Mouse (Mus musculus): ENCODE results near the gene Wfdc9. TPM values are rescaled to one million over a fixed set of nuclear protein-coding genes. Genes with fewer than 3 reads are reported as not detected.

Gene Wfdc9
- total RNA-seq, 2 experiments from 2014 or later = not detected

DNA sequence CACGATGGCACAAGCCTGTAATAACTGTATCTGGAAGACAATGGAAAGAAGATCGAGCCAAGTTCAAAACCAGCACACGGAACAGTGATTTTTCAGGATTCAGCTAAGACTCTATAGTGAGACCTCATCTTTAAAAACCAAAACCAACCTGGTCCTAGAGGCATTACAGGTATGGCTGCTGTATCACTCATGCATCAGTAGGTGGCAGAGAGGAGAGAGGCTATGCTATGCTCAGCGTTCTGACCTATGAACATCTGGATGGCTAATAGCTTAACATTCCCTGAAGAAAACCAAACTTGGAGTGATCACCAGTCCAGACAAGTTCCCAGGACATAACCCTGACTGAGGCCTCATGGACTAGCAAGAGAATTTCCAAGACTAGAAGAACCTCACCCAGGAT lies 34.6 kb downstream of the Wfdc9 start:
- DNase-seq (ENCODE audit: low spot score in 2 of 2) = no peak

DNA sequence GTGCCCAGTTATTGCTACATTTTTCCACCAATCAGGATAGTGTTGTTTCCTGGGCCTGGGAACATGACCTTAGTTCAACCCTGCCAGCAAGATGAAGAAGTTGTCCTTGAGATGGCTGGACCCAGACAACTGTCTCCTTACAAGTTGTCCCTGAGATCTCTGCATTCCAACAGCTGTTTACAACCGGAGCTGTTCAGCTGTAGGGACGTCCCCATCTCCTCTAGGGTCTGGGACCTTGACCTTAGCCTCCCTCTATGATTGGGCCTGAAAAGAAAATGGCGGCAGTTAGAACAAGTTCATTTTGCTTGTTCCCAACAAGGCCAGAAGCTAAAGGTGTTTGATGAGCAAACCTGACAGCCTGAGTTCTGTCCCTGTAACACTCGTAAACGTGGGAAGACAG lies 37.3 kb downstream of the Wfdc9 start:
- no peak for DNase-seq (ENCODE audit: low spot score in 2 of 2)

DNA sequence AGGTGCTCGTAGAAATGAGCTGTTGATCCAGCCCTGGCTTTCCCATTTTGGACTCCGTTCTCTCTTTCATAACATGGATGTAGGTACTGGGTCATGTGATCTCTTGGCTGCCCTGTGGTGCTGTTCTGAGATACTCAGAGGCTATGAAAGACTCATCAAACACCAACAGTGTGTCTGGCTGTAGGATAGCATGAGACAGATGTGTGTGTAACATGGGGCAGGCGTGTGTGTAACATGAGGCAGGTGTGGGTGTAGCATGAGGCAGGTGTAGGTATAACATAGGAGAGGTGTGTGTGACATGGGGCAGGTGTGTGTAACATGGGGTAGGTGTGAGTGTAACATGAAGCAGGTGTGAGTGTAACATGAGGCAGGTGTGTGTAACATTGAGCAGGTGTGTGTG lies 41.0 kb downstream of the Wfdc9 start:
- no peak for DNase-seq (ENCODE audit: low spot score in 2 of 2)

DNA sequence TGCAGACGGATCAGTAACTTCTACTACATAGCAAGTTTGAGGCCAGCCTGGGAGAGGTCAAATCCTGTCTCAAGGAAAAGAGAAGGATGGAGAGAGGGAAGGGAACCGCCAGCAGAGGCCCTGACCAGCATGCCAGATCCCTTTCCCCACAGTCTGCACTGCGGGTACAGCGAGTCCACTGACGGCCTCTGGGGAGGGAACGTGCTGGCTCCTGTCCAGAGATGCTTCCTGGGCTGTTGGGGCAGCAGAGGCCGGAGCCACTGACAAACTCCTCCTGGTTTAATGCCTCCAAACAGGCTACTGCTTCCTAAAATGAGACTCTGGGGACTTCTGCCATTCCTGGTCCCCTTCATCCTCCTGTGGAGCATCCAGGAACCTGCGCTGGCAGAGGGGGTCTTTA lies 42.9 kb downstream of the Wfdc9 start, which contains the start of the genes Wfdc6b and Wfdc8:
Wfdc6b (plus strand) TSS at position 52 of the 400 bp plus-strand sequence.
Wfdc8 (minus strand) TSS at position 156 of the 400 bp plus-strand sequence.
- DNase-seq (ENCODE audit: low spot score in 2 of 2) = peak; percentile 20 to 29

DNA sequence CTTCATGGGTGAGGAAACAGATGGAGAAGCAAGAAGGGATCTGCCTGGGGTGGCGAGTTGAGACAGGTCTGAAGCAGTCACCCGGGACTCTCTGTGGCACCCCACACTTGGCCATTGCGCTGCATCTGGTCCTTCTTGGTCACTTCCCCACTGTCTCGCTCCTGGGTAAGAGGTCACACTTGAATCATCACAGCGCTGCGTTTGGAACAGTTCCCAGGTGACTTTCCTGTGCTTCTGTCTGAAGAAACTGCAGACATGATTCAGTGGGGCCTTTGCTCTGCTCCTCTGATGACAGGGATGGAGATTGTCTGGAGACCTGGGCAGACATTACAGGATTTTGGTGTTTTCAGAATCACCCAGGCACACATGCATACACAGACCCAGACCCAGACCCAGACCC lies 47.6 kb downstream of the Wfdc9 start:
- DNase-seq (ENCODE audit: low spot score in 2 of 2) = no peak

DNA sequence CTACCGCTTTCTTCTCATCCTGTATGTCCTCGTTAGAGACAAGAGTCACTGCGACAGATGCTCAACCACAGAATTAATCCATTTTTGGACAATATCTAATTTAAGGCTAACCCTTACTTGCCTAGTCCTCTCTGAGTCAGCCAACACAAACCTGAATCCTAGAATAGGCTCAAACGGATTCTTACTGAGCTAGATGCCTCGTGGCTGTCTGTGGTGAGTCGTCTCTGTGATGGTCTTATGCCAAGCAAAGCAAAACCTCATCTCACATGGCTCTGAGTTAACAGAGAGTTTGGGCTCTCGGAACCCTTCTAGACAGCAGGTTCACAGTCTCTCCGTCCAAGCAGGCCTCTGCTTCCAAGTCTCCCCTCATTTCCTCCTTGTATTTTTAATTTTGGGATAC lies 52.0 kb downstream of the Wfdc9 start:
- DNase-seq (ENCODE audit: low spot score in 2 of 2) = no peak

DNA sequence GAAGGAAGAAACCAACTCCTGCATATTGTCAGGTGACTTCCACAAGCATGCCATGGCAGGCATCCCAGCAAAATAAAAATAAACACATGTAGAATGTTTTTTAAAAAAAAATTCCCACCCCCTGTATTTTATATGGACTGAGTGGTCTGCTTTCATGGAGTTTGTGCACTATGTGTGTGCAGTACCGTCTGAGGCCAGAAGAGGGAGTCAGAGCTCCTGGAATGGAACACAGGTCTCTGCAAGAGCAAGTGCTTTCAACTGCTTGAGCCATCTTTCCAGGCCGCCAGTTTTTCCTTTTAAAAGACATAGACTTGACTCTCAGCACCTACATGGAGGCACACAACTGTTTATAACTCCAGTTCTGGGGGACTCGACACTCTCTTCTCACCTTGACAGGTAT lies 52.9 kb downstream of the Wfdc9 start:
- DNase-seq (ENCODE audit: low spot score in 2 of 2) = no peak

DNA sequence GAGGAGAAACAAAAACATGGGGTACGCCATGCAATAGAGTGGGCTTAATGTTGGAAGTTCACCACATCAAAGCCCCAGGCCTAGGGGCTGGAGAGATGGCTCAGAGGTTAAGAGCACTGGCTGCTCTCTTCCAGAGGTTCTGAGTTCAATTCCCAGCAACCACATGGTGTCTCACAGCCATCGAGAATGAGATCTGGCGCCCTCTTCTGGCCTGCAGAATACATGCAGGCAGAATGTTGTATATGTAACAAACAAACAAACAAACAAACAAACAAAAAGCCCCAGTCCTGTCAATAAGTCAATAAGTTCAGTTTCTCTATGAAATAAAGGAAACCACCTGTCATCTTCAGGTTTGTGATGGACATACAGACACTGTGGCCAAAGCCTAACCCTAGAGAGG lies 56.2 kb downstream of the Wfdc9 start:
- DNase-seq (ENCODE audit: low spot score in 2 of 2) = no peak

Other genes with a start within 250 kb of the Wfdc9 start
- 10 to 100 TPM; 74.2 to 83.4 TPM for gene Sdc4, start 212.7 kb downstream of the Wfdc9 start, total RNA-seq (2021)
- 10 to 100 TPM; 43.9 to 45.8 TPM for gene Sys1, start 199.6 kb downstream of the Wfdc9 start, total RNA-seq (2021)
- gene Gm20458, start 195.6 kb downstream of the Wfdc9 start, total RNA-seq (2021) = 10 to 100 TPM in 1 of 2 experiments, 1 to 10 TPM in 1; 4.1 to 17.9 TPM
- gene Trp53tg5, start 182.9 kb downstream of the Wfdc9 start, total RNA-seq (2021) = not detected
- 10 to 100 TPM; 58.9 to 61.0 TPM for gene Dbndd2, start 170.5 kb downstream of the Wfdc9 start, total RNA-seq (2021)
- gene Pigt, start 159.1 kb downstream of the Wfdc9 start, total RNA-seq (2021) = 100 to 1,000 TPM; 106 to 109 TPM
- under 1 TPM in 1 of 2 experiments, not detected in 1; 0.73 TPM for gene Wfdc2, start 94.2 kb downstream of the Wfdc9 start, total RNA-seq (2021)
- not detected for gene Spint3, start 83.1 kb downstream of the Wfdc9 start, total RNA-seq (2021)
- gene Wfdc6a, start 71.1 kb downstream of the Wfdc9 start, total RNA-seq (2021) = 1 to 10 TPM in 1 of 2 experiments, under 1 TPM in 1; 0.78 to 2.2 TPM
- not detected for gene Eppin, start 63.0 kb downstream of the Wfdc9 start, total RNA-seq (2021)
- gene Wfdc6b, start 43.1 kb downstream of the Wfdc9 start, total RNA-seq (2021) = not detected
- gene Wfdc8, start 43.0 kb downstream of the Wfdc9 start, total RNA-seq (2021) = not detected
- not detected for gene Wfdc16, start 17.8 kb downstream of the Wfdc9 start, total RNA-seq (2021)
- gene Wfdc10, start 537 bp downstream of the Wfdc9 start, total RNA-seq (2021) = not detected
- gene Wfdc11, start 17.5 kb upstream of the Wfdc9 start, total RNA-seq (2021) = not detected
- not detected for gene Wfdc13, start 28.5 kb upstream of the Wfdc9 start, total RNA-seq (2021)
- not detected for gene Spint4, start 41.9 kb upstream of the Wfdc9 start, total RNA-seq (2021)
- not detected for gene Spint5, start 58.7 kb upstream of the Wfdc9 start, total RNA-seq (2021)
- 1 to 10 TPM in 1 of 2 experiments, under 1 TPM in 1; 0.87 to 1.4 TPM for gene Wfdc3, start 89.3 kb upstream of the Wfdc9 start, total RNA-seq (2021)
- gene Dnttip1, start 89.4 kb upstream of the Wfdc9 start, total RNA-seq (2021) = 10 to 100 TPM; 41.9 to 46.0 TPM
- gene Ube2c, start 113.3 kb upstream of the Wfdc9 start, total RNA-seq (2021) = 1 to 10 TPM; 6.9 to 8.3 TPM
- not detected for gene Tnnc2, start 123.4 kb upstream of the Wfdc9 start, total RNA-seq (2021)
- 10 to 100 TPM; 41.3 to 43.6 TPM for gene Snx21, start 129.2 kb upstream of the Wfdc9 start, total RNA-seq (2021)
- gene Acot8, start 148.3 kb upstream of the Wfdc9 start, total RNA-seq (2021) = 10 to 100 TPM; 24.1 to 28.6 TPM
- gene Zswim3, start 148.5 kb upstream of the Wfdc9 start, total RNA-seq (2021) = 1 to 10 TPM; 8.9 to 9.4 TPM
- gene Zswim1, start 166.1 kb upstream of the Wfdc9 start, total RNA-seq (2021) = 10 to 100 TPM; 18.5 to 18.7 TPM
- gene Spata25, start 172.0 kb upstream of the Wfdc9 start, total RNA-seq (2021) = 1 to 10 TPM in 1 of 2 experiments, not detected in 1; 1.6 TPM
- gene Ctsa, start 176.3 kb upstream of the Wfdc9 start, total RNA-seq (2021) = 10 to 100 TPM; 70.8 to 76.9 TPM
- 1 to 10 TPM; 3.5 to 4.7 TPM for gene Neurl2, start 176.9 kb upstream of the Wfdc9 start, total RNA-seq (2021)
- 10 to 100 TPM; 72.9 to 79.2 TPM for gene Pltp, start 201.1 kb upstream of the Wfdc9 start, total RNA-seq (2021)
- gene Pcif1, start 222.7 kb upstream of the Wfdc9 start, total RNA-seq (2021) = 10 to 100 TPM; 45.0 to 50.9 TPM